Mouse (Mus musculus) heart, adult 2 months (tissue): ENCODE measurements at regions not wholly inside any gene's neighbourhood (a gene's known extent, or its start where the extent isn't known, plus 50 kb on each side); places are given as distances from the start of the nearest gene placed in this dataset.

Source experiments
- DNase-seq, 2 experiments: peaks; one replicate each; pipeline ENCODE4 v3.0.0; 2021
- H3K27ac ChIP-seq: fragments of 200-600 bp; 2 replicates; pipeline ENCODE4 v1.8.1; 2022
- H3K27me3 ChIP-seq: fragments of 200-500 bp; 2 replicates; pipeline ENCODE4 v1.6.1; 2012; ENCODE audit warnings: mild to moderate bottlenecking, low read length, inconsistent platforms, mixed read lengths; ENCODE audit not compliant: control insufficient read depth, insufficient read depth
- H3K36me3 ChIP-seq: fragments of 200-500 bp; 2 replicates; pipeline ENCODE4 v1.6.1; 2012; ENCODE audit warnings: low read length, inconsistent platforms; ENCODE audit not compliant: control insufficient read depth, insufficient read depth
- H3K4me1 ChIP-seq: fragments of 200-500 bp; 2 replicates; pipeline ENCODE4 v1.6.1; 2011; ENCODE audit warnings: low read length; ENCODE audit not compliant: control insufficient read depth, insufficient read depth
- H3K4me3 ChIP-seq: fragments of 200-600 bp; 2 replicates; pipeline ENCODE4 v1.8.1; 2022
- H3K79me2 ChIP-seq: fragments of 200-500 bp; replicated peaks from 2 replicates; pipeline ENCODE4 v1.6.1; 2012; ENCODE audit warnings: mild to moderate bottlenecking, inconsistent platforms, low read length, moderate library complexity, mixed read lengths; ENCODE audit not compliant: control insufficient read depth, insufficient read depth
- H3K9ac ChIP-seq: fragments of 200-500 bp; 2 replicates; pipeline ENCODE4 v1.6.1; 2012; ENCODE audit warnings: low read depth, mild to moderate bottlenecking, control low read depth, inconsistent platforms, low read length, mixed read lengths
- CTCF ChIP-seq: fragments of 200-600 bp; IDR thresholded peaks from 2 replicates; pipeline ENCODE4 v1.8.1; 2022; ENCODE audit warnings: antibody characterized with exemption, mild to moderate bottlenecking, moderate library complexity
- EP300 ChIP-seq: fragments of 200-500 bp; IDR thresholded peaks from 2 replicates; pipeline ENCODE4 v1.6.1; 2011; ENCODE audit warnings: low read depth, low read length, control low read depth; ENCODE audit not compliant: insufficient read depth
- POLR2A ChIP-seq: fragments of 200-500 bp; IDR thresholded peaks from 2 replicates; pipeline ENCODE4 v1.6.1; 2011; ENCODE audit warnings: mild to moderate bottlenecking, low read depth, low read length, control low read depth; ENCODE audit not compliant: insufficient read depth
- WGBS: fragments of 180-500 bp; shearing (Covaris S2); methylation state at CpG from one replicate; pipeline ENCODE4 v1.1.7; 2018; 5-methylcytosine and 5-hydroxymethylcytosine counted together
- intact Hi-C: fragments of 180-260 bp; cut with DNase I; formaldehyde crosslinking; loops from one replicate; pipeline ENCODE4 v1.15.1; 2025

- H3K4me1 ChIP-seq: no peaks in the 10 kb centered on the region
- WGBS: 66% methylated on average over 5 of the region's 5 CpGs
- no peak overlapping the region for H3K9ac ChIP-seq
- intact Hi-C loops: no loop called here
- H3K79me2 ChIP-seq: no peaks in the 10 kb centered on the region
- H3K27me3 ChIP-seq: no peaks in the 10 kb centered on the region
- H3K36me3 ChIP-seq: no peaks in the 10 kb centered on the region
- H3K4me3 ChIP-seq: no peak overlapping the region
- no peak for DNase-seq
- H3K27ac ChIP-seq: no peak overlapping the region
- no peak for TF ChIP-seq EP300
- no peak for TF ChIP-seq POLR2A
- TF ChIP-seq CTCF: no peak
These were observed 339.2 kb downstream of the Tle4 start for GRCm38 (mm10) chr19:14258621-14259051.

GRCm38 (mm10) chr19:14259223-14259622, 338.6 kb downstream of the Tle4 start:
- 67% methylated on average over 2 of the region's 2 CpGs for WGBS
- H3K4me1 ChIP-seq: no peaks in the 10 kb centered on the region
- TF ChIP-seq EP300 (no peak), CTCF (no peak), POLR2A (no peak)

GRCm38 (mm10) chr19:14289331-14289737, 308.5 kb downstream of the Tle4 start:
- no peak for DNase-seq
- WGBS: 88% methylated on average over 1 of the region's 1 CpGs

More at GRCm38 (mm10) chr19:14259223-14259622, 338.6 kb downstream of the Tle4 start:
- Histone ChIP-seq H3K27me3 (no peaks in the 10 kb centered on the region), H3K36me3 (no peaks in the 10 kb centered on the region), H3K79me2 (no peaks in the 10 kb centered on the region), H3K9ac (no peak overlapping the region), H3K27ac (no peak overlapping the region), H3K4me3 (no peak overlapping the region)
- DNase-seq: no peak
- intact Hi-C loops: no loop called here

GRCm38 (mm10) chr19:14290911-14291310, 306.9 kb downstream of the Tle4 start:
- no peak for TF ChIP-seq POLR2A
- TF ChIP-seq CTCF: no peak
- no peak for TF ChIP-seq EP300
- WGBS: 78% methylated on average over 6 of the region's 6 CpGs
- intact Hi-C loops: no loop called here

More at GRCm38 (mm10) chr19:14289331-14289737, 308.5 kb downstream of the Tle4 start:
- Histone ChIP-seq H3K9ac (no peak overlapping the region), H3K36me3 (no peaks in the 10 kb centered on the region), H3K79me2 (no peaks in the 10 kb centered on the region), H3K27ac (no peak overlapping the region), H3K4me1 (no peaks in the 10 kb centered on the region), H3K27me3 (no peaks in the 10 kb centered on the region), H3K4me3 (no peak overlapping the region)
- intact Hi-C loops: no loop called here
- TF ChIP-seq EP300: no peak

GRCm38 (mm10) chr19:14293172-14293571, 304.7 kb downstream of the Tle4 start:
- Histone ChIP-seq H3K27me3 (no peaks in the 10 kb centered on the region), H3K36me3 (no peaks in the 10 kb centered on the region), H3K79me2 (no peaks in the 10 kb centered on the region), H3K27ac (no peak overlapping the region), H3K9ac (no peak overlapping the region), H3K4me3 (no peak overlapping the region), H3K4me1 (no peaks in the 10 kb centered on the region)
- TF ChIP-seq EP300 (no peak), CTCF (no peak), POLR2A (no peak)
- DNase-seq: no peak
- WGBS: 72% methylated on average over 3 of the region's 3 CpGs
- intact Hi-C loops: no loop called here

More at GRCm38 (mm10) chr19:14290911-14291310, 306.9 kb downstream of the Tle4 start:
- no peak for DNase-seq
- Histone ChIP-seq H3K27ac (no peak overlapping the region), H3K36me3 (no peaks in the 10 kb centered on the region), H3K79me2 (no peaks in the 10 kb centered on the region), H3K4me3 (no peak overlapping the region), H3K4me1 (no peaks in the 10 kb centered on the region), H3K27me3 (no peaks in the 10 kb centered on the region), H3K9ac (no peak overlapping the region)

GRCm38 (mm10) chr19:14301176-14301943, 296.5 kb downstream of the Tle4 start:
- DNase-seq: no peak
- 72% methylated on average over 6 of the region's 6 CpGs for WGBS
- no peaks in the 10 kb centered on the region for H3K27me3 ChIP-seq
- no peaks in the 10 kb centered on the region for H3K36me3 ChIP-seq
- no peaks in the 10 kb centered on the region for H3K79me2 ChIP-seq
- H3K4me3 ChIP-seq: no peak overlapping the region
- no peaks in the 10 kb centered on the region for H3K4me1 ChIP-seq
- TF ChIP-seq EP300: no peak
- no peak for TF ChIP-seq POLR2A
- TF ChIP-seq CTCF: no peak
- no peak overlapping the region for H3K27ac ChIP-seq
- intact Hi-C loops: no loop called here
- H3K9ac ChIP-seq: no peak overlapping the region
